In the genomic region with DNA sequence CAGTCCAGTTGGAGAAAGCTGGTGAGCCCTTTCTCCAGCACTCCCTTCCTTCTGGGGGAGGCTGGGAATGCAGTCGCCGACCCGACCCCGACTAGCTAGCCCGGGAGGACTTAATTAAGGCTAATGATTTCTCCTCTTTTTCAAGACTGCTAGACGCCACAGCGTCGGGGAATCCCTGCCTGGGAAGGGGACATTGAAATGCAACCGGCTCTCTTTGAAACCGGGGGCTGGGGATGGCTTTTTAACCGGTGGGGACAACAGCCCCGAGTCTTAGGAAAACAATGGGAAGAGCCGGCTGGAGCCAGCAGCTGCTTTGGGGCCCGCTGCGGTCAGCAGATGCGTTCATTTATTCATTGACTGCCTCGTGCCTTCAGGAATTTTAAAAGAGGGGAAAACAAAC, we compare ENCODE assay signal across 12 mouse cellular contexts. TPM values are rescaled to one million over a fixed set of nuclear protein-coding genes. Genes with fewer than 3 reads are reported as not detected.
A peak's percentile ranks its signal among the peaks of the same experiment; 100 is the strongest.
DNase-seq lines count a peak whose midpoint lies in the region; ATAC-seq lines count a peak whose summit lies in the region.
"Had no signal": no experiment of that assay in that cellular context is flagged by ENCODE, and none has a peak within 500 bp of the region (broad histone marks: within the 10 kb centered on the region; RNA-seq: fewer than 3 reads in every experiment).

No protein-coding gene starts in this region.

- no peaks in the 10 kb centered on the region for H3K4me1 ChIP-seq in embryonic facial prominence, embryonic 11.5 days (ENCODE audit: control insufficient read depth, insufficient read depth, low read length)
- no peaks in the 10 kb centered on the region for H3K4me1 ChIP-seq in intestine, embryonic 15.5 days (replicated peaks)
- 0 out of 2 replicates have a peak, but pooled peaks cover 3% of the 10 kb centered on the region for H3K4me1 ChIP-seq in neural tube, embryonic 14.5 days (ENCODE audit: control insufficient read depth, insufficient read depth, low read length)
- H3K4me1 ChIP-seq: liver, embryonic 15.5 days had no signal

- no peaks in the 10 kb centered on the region for H3K9me3 ChIP-seq in embryonic facial prominence, embryonic 11.5 days (replicated peaks; ENCODE audit: control insufficient read depth, low read length)
- H3K9me3 ChIP-seq in intestine, embryonic 15.5 days, result no peaks in the 10 kb centered on the region
- no peaks in the 10 kb centered on the region for H3K9me3 ChIP-seq in neural tube, embryonic 14.5 days (ENCODE audit: control insufficient read depth, low read length)
- H3K9me3 ChIP-seq: liver, embryonic 15.5 days had no signal

- peak overlapping the region; percentile 30; the same call in 1 of the 2 replicates for H3K9ac ChIP-seq in embryonic facial prominence, embryonic 11.5 days (replicated peaks; ENCODE audit: low read length)
- H3K9ac ChIP-seq in intestine, embryonic 15.5 days, result no peak overlapping the region; the same call in 1 of the 2 replicates
- H3K9ac ChIP-seq in neural tube, embryonic 14.5 days (replicated peaks; ENCODE audit: low read depth, low read length), result no peak overlapping the region
- H3K9ac ChIP-seq: liver, embryonic 15.5 days had no signal

- H3K4me3 ChIP-seq in embryonic facial prominence, embryonic 11.5 days (ENCODE audit: low read depth, low read length), result peak overlapping the region; percentile 11
- peak overlapping the region; percentile 24 for H3K4me3 ChIP-seq in intestine, embryonic 15.5 days (replicated peaks)
- H3K4me3 ChIP-seq in neural tube, embryonic 14.5 days (ENCODE audit: low read depth, low read length), result no peak overlapping the region
- H3K4me3 ChIP-seq: liver, embryonic 15.5 days had no signal

- DNase-seq in kidney, postnatal 14 days, result peak; percentile 11
- DNase-seq in kidney, adult 18-20 months, result no peak
- DNase-seq in embryonic facial prominence, embryonic 11.5 days (ENCODE audit: low spot score), result peak; percentile 41
- no peak for DNase-seq in adrenal gland, postnatal 36 days
- DNase-seq in right cerebral cortex, postnatal 36 days (ENCODE audit: low spot score in 2 of 2), result no peak
- DNase-seq: cerebellum, adult 11 months; gastrocnemius, postnatal 14 days had no signal

- H3K27me3 ChIP-seq in embryonic facial prominence, embryonic 11.5 days (ENCODE audit: control insufficient read depth, insufficient read depth, low read length), result peaks cover 2% of the 10 kb centered on the region
- H3K27me3 ChIP-seq in intestine, embryonic 15.5 days (replicated peaks), result peaks cover 21% of the 10 kb centered on the region
- H3K27me3 ChIP-seq in neural tube, embryonic 14.5 days (ENCODE audit: control insufficient read depth, insufficient read depth, low read length), result peaks cover 37% of the 10 kb centered on the region

- no peak for ATAC-seq in embryonic facial prominence, embryonic 11.5 days (replicated peaks; ENCODE audit: insufficient number of reproducible peaks, low FRiP score, low TSS enrichment, low read depth)
- ATAC-seq in intestine, embryonic 15.5 days, result no peak
- ATAC-seq in neural tube, embryonic 14.5 days (ENCODE audit: low read depth), result no peak
- no peak for ATAC-seq in granulocyte monocyte progenitor cell, adult 5-6 weeks (replicated peaks; ENCODE audit: poor library complexity, severe bottlenecking)
- ATAC-seq: Patski had no signal

- H3K4me2 ChIP-seq in embryonic facial prominence, embryonic 11.5 days (ENCODE audit: low read depth, low read length), result peak overlapping the region; percentile 22; the same call in 1 of the 2 replicates
- peak overlapping the region; percentile 53 for H3K4me2 ChIP-seq in intestine, embryonic 15.5 days (replicated peaks)
- peak overlapping the region; percentile 20; the same call in 1 of the 2 replicates for H3K4me2 ChIP-seq in neural tube, embryonic 14.5 days (ENCODE audit: low read depth, low read length)
- H3K4me2 ChIP-seq: liver, embryonic 15.5 days had no signal

- no peaks in the 10 kb centered on the region for H3K36me3 ChIP-seq in embryonic facial prominence, embryonic 11.5 days (replicated peaks; ENCODE audit: control insufficient read depth, insufficient read depth, low read depth, low read length)
- H3K36me3 ChIP-seq in intestine, embryonic 15.5 days, result no peaks in the 10 kb centered on the region
- H3K36me3 ChIP-seq in neural tube, embryonic 14.5 days (ENCODE audit: control insufficient read depth, insufficient read depth, low read length), result no peaks in the 10 kb centered on the region
- H3K36me3 ChIP-seq: liver, embryonic 15.5 days had no signal

- WGBS in embryonic facial prominence, embryonic 11.5 days, result under 1% methylated on average over 17 of the region's 17 CpGs
- 2% methylated on average over 17 of the region's 17 CpGs for WGBS in intestine, embryonic 15.5 days
- under 1% methylated on average over 17 of the region's 17 CpGs for WGBS in neural tube, embryonic 14.5 days

- H3K27ac ChIP-seq in embryonic facial prominence, embryonic 11.5 days (replicated peaks; ENCODE audit: low read depth, low read length), result no peak overlapping the region
- H3K27ac ChIP-seq in intestine, embryonic 15.5 days, result no peak overlapping the region
- H3K27ac ChIP-seq in neural tube, embryonic 14.5 days (ENCODE audit: low read depth, low read length), result no peak overlapping the region
- H3K27ac ChIP-seq: liver, embryonic 15.5 days had no signal

RNA-seq across cellular contexts. Expression of gene Tbx3, which starts 36.0 kb away (rescaled TPM):
- polyA plus RNA-seq in embryonic facial prominence, embryonic 11.5 days (2014; fragmentation: Nextera tagmentation; extraction: Ambion mirVana), result 36.9 and 39.8 TPM in 2 replicates
- 38.6 and 44.9 TPM in 2 replicates for polyA plus RNA-seq in intestine, embryonic 15.5 days (2015; fragmentation: Nextera tagmentation; extraction: Ambion mirVana)
- 0.88 and 6.4 TPM in 2 replicates for polyA plus RNA-seq in neural tube, embryonic 14.5 days (2014; fragmentation: Nextera tagmentation; extraction: Ambion mirVana)
- 100 to 1,000 TPM; 268 to 342 TPM for total RNA-seq in adrenal gland, postnatal 36 days (2021)
- total RNA-seq in granulocyte monocyte progenitor cell, adult 5-6 weeks (2014; fragmentation: Nextera tagmentation), result not detected in 2 replicates
- not detected in 2 replicates for total RNA-seq in granulocyte monocyte progenitor cell, adult 5-6 weeks (2017)
- polyA plus RNA-seq: Patski had no signal

Comparison
In these comparisons a context has a peak if more than half of its experiments do, and no peak if none do; other contexts are left out.
1. DNase-seq: peak in kidney, postnatal 14 days (single experiment) and embryonic facial prominence, embryonic 11.5 days (single experiment); none in kidney, adult 18-20 months (single experiment), adrenal gland, postnatal 36 days (0 of 2) and right cerebral cortex, postnatal 36 days (0 of 2).
2. Peak in every context shown above with its lines, with median percentiles within 50 percentile points of each other: H3K4me2 ChIP-seq.